Mouse (Mus musculus) CD4-positive helper T cell, adult 2 months (primary cell): ENCODE data around the gene Gng12.
"Not testable (repeated sequence)": the region's sequence is repeated elsewhere in the genome, so short reads cannot be mapped to it uniquely, and the experiment has no call there.

Experiments used
- DNase-seq: peaks from one replicate; pipeline ENCODE4 v3.0.0-alpha.2; 2012; ENCODE audit warnings: low read depth, missing footprints, low spot score

Gng12 gene

GRCm38 (mm10) chr6:66896119-66896920, at the start of gene Gng12:
Gng12 (plus strand) TSS chr6:66896397.
- peak; percentile 82 for DNase-seq

- DNase-seq = no peak
These were observed 47.3 kb upstream of the Gng12 start for GRCm38 (mm10) chr6:66848936-66849335.

GRCm38 (mm10) chr6:66856236-66856635, 40.0 kb upstream of the Gng12 start:
- no peak for DNase-seq

GRCm38 (mm10) chr6:66858356-66858755, 37.8 kb upstream of the Gng12 start:
- no peak for DNase-seq

GRCm38 (mm10) chr6:66859391-66859790, 36.8 kb upstream of the Gng12 start:
- DNase-seq = no peak

GRCm38 (mm10) chr6:66864463-66864862, 31.7 kb upstream of the Gng12 start:
- DNase-seq = no peak

GRCm38 (mm10) chr6:66866295-66866694, 29.9 kb upstream of the Gng12 start:
- DNase-seq = no peak

GRCm38 (mm10) chr6:66877048-66877447, 19.1 kb upstream of the Gng12 start:
- not testable (repeated sequence) for DNase-seq

- no peak for DNase-seq
These were observed 5.6 kb upstream of the Gng12 start for GRCm38 (mm10) chr6:66890349-66891158.

- no peak for DNase-seq
These were observed 2.2 kb upstream of the Gng12 start for GRCm38 (mm10) chr6:66893950-66894349.

GRCm38 (mm10) chr6:66894999-66895398, 1.2 kb upstream of the Gng12 start:
- DNase-seq = peak; percentile 7

GRCm38 (mm10) chr6:66896921-66897645, 886 bp downstream of the Gng12 start:
- peak; percentile 22 for DNase-seq

GRCm38 (mm10) chr6:66897994-66898393, 1.8 kb downstream of the Gng12 start:
- DNase-seq = no peak

GRCm38 (mm10) chr6:66901926-66902325, 5.7 kb downstream of the Gng12 start:
- DNase-seq = no peak

GRCm38 (mm10) chr6:66903206-66903605, 7.0 kb downstream of the Gng12 start:
- no peak for DNase-seq

- DNase-seq = no peak
These were observed 7.5 kb downstream of the Gng12 start for GRCm38 (mm10) chr6:66903720-66904119.

- DNase-seq = no peak
These were observed 10.0 kb downstream of the Gng12 start for GRCm38 (mm10) chr6:66906244-66906643.

GRCm38 (mm10) chr6:66908327-66908973, 12.3 kb downstream of the Gng12 start:
- no peak for DNase-seq

GRCm38 (mm10) chr6:66910493-66911435, 14.6 kb downstream of the Gng12 start:
- DNase-seq = no peak

- DNase-seq = no peak
These were observed 17.2 kb downstream of the Gng12 start for GRCm38 (mm10) chr6:66913355-66913754.
